Mouse (Mus musculus): ENCODE measurements at regions not wholly inside any gene's neighbourhood (a gene's known extent, or its start where the extent isn't known, plus 50 kb on each side); places are given as distances from the start of the nearest gene placed in this dataset.

DNA sequence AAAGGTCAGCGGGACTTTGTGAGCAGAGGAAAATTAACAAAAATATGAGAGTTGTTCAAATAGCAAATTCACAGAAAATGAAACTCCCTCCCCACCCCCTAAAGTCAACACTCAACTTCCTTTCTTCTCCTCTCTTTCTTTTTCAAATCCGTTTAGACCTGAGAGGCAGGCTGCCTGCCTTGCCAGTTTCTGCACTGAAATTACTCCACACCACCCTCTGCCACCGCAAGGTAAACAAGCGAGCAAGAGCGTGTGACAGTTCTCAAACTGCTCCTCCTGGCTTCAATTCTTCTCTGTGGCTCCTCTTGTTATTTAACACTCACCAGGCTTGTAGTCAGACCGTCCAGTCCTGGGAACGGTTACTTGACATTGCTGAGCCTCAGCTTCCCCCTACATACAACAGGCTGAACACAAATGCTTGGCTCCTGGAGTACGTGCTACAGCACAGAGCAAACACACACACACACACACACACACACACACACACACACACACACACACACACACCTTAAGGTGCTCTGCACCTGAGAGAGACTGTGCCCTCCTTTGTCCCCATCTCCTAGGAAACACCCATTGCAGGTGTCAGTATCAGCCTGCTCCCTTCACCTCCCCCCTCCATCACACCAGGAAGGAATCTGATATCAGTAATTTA, 167.1 kb downstream of the Gm4791 start:
- H3K4me3 ChIP-seq (replicated peaks; ENCODE audit: low read length), result no peak overlapping the region
- WGBS, result 39% methylated on average over 8 of the region's 8 CpGs
- no peak for DNase-seq (ENCODE audit: low spot score)
- no peak for TF ChIP-seq POLR2A (IDR thresholded peaks at IDR 0.05; ENCODE audit: borderline replicate concordance, extremely low read depth, insufficient read depth, insufficient read length)
- no peaks in the 10 kb centered on the region for H3K36me3 ChIP-seq (ENCODE audit: control insufficient read depth, insufficient read depth, low read length)
- no peak overlapping the region for H3K27ac ChIP-seq (replicated peaks; ENCODE audit: low read depth, low read length)
- H3K4me1 ChIP-seq (ENCODE audit: control insufficient read depth, insufficient read depth, low read length), result peaks cover 5% of the 10 kb centered on the region; the same call in 1 of the 2 replicates
- H3K27me3 ChIP-seq (ENCODE audit: control insufficient read depth, insufficient read depth, low read length), result no peaks in the 10 kb centered on the region
- no peak for ATAC-seq (ENCODE audit: low FRiP score, low read depth)
- H3K9me3 ChIP-seq (ENCODE audit: control insufficient read depth, low read length), result no peaks in the 10 kb centered on the region
- no peak overlapping the region for H3K9ac ChIP-seq (ENCODE audit: low read depth, low read length, severe bottlenecking)
- H3K4me2 ChIP-seq (replicated peaks; ENCODE audit: low read depth, low read length, severe bottlenecking), result no peak overlapping the region

DNA sequence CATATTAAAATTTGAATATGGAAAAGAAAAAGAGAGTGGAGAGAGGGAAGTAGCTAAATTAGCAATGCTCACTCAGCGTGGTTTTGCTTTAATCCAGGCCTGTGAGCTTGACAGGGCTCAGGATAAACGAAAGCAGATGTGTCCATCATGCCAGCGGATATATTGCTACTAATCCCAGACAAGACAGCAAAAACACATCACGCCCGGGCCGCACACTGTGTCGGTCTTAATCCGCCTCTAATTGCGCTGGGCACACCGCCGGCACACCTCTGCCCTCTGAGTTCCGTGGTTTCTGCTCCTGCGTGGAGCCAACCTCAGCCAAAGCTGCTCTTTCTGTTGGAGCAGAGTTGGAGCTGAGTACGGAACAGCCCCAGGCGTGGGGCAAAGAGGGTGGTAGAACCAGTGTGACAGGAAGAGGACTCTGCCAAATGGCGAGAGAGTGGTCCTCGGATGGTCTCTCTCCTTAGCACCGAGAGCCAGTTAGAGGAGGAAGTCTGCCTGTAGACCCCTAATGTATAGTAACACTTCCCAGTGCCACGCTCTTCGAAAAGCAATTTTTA, 169.2 kb downstream of the Gm4791 start:
- DNase-seq (ENCODE audit: low spot score) (no peak), ATAC-seq (ENCODE audit: low FRiP score, low read depth) (no peak)
- TF ChIP-seq POLR2A (IDR thresholded peaks at IDR 0.05; ENCODE audit: borderline replicate concordance, extremely low read depth, insufficient read depth, insufficient read length), result no peak
- H3K4me1 ChIP-seq (ENCODE audit: control insufficient read depth, insufficient read depth, low read length), result peaks cover 5% of the 10 kb centered on the region; the same call in 1 of the 2 replicates
- no peak overlapping the region for H3K9ac ChIP-seq (ENCODE audit: low read depth, low read length, severe bottlenecking)
- H3K27me3 ChIP-seq (ENCODE audit: control insufficient read depth, insufficient read depth, low read length), result no peaks in the 10 kb centered on the region
- H3K4me2 ChIP-seq (replicated peaks; ENCODE audit: low read depth, low read length, severe bottlenecking), result peak overlapping the region; percentile 37
- no peak overlapping the region for H3K27ac ChIP-seq (replicated peaks; ENCODE audit: low read depth, low read length)
- H3K9me3 ChIP-seq (ENCODE audit: control insufficient read depth, low read length), result no peaks in the 10 kb centered on the region
- WGBS, result 14% methylated on average over 20 of the region's 20 CpGs
- H3K4me3 ChIP-seq (replicated peaks; ENCODE audit: low read length), result peak overlapping the region; percentile 14; the same call in 1 of the 2 replicates
- no peaks in the 10 kb centered on the region for H3K36me3 ChIP-seq (ENCODE audit: control insufficient read depth, insufficient read depth, low read length)

DNA sequence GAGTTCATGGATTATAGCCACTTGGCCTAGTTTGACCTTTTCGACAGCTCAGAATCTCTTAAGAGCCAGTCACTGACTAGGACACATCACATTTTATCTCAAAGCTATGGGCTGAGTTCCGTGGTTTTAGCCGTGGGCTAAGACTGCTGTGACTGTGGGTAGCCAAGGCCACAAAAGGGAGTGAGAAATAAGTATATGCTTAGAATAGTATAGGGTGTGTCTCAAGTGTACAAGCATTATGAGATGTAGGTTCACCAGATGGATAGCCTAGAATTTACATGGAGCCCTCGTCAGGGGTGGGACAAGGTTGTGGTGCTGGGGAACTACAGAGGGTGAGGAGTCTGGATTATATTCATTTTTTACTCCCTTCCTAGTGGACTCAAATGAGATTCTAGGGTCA, 177.5 kb downstream of the Gm4791 start:
- WGBS, result 73% methylated on average over 4 of the region's 4 CpGs
- ATAC-seq (ENCODE audit: low FRiP score, low read depth) (no peak), DNase-seq (ENCODE audit: low spot score) (no peak)
- no peak for TF ChIP-seq POLR2A (IDR thresholded peaks at IDR 0.05; ENCODE audit: borderline replicate concordance, extremely low read depth, insufficient read depth, insufficient read length)
- Histone ChIP-seq H3K4me1 (ENCODE audit: control insufficient read depth, insufficient read depth, low read length) (no peaks in the 10 kb centered on the region), H3K9ac (ENCODE audit: low read depth, low read length, severe bottlenecking) (no peak overlapping the region), H3K4me2 (replicated peaks; ENCODE audit: low read depth, low read length, severe bottlenecking) (no peak overlapping the region), H3K27ac (replicated peaks; ENCODE audit: low read depth, low read length) (no peak overlapping the region), H3K9me3 (ENCODE audit: control insufficient read depth, low read length) (0 out of 2 replicates have a peak, but pooled peaks cover 6% of the 10 kb centered on the region), H3K4me3 (replicated peaks; ENCODE audit: low read length) (no peak overlapping the region), H3K27me3 (ENCODE audit: control insufficient read depth, insufficient read depth, low read length) (no peaks in the 10 kb centered on the region), H3K36me3 (ENCODE audit: control insufficient read depth, insufficient read depth, low read length) (no peaks in the 10 kb centered on the region)

DNA sequence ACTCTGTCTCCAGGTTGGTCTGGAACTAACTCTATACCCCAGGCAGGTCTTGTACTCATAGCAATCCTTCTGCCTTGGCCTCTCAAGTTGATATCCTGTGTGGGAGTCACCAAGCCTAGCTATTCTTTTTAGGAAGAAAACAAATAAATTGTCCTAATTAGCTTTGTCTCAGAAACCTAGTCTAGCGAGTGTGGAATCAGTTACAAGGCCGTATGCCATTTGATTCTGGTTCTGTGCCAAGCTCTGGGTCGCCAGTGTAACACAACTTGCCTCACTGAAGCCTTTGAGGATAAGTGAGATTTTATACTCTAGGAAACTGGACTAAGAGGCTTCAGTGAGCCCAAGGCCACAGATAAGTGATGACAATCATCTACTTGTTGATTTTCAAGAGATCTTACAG, 219.6 kb downstream of the Gm4791 start:
- WGBS, result 57% methylated on average over 3 of the region's 3 CpGs
- Histone ChIP-seq H3K36me3 (ENCODE audit: control insufficient read depth, insufficient read depth, low read length) (no peaks in the 10 kb centered on the region), H3K4me1 (ENCODE audit: control insufficient read depth, insufficient read depth, low read length) (no peaks in the 10 kb centered on the region), H3K4me3 (replicated peaks; ENCODE audit: low read length) (no peak overlapping the region), H3K27ac (replicated peaks; ENCODE audit: low read depth, low read length) (no peak overlapping the region), H3K27me3 (ENCODE audit: control insufficient read depth, insufficient read depth, low read length) (no peaks in the 10 kb centered on the region), H3K9me3 (ENCODE audit: control insufficient read depth, low read length) (no peaks in the 10 kb centered on the region), H3K4me2 (replicated peaks; ENCODE audit: low read depth, low read length, severe bottlenecking) (no peak overlapping the region), H3K9ac (ENCODE audit: low read depth, low read length, severe bottlenecking) (no peak overlapping the region)
- ATAC-seq (ENCODE audit: low FRiP score, low read depth), result no peak
- no peak for DNase-seq (ENCODE audit: low spot score)
- TF ChIP-seq POLR2A (IDR thresholded peaks at IDR 0.05; ENCODE audit: borderline replicate concordance, extremely low read depth, insufficient read depth, insufficient read length), result no peak

DNA sequence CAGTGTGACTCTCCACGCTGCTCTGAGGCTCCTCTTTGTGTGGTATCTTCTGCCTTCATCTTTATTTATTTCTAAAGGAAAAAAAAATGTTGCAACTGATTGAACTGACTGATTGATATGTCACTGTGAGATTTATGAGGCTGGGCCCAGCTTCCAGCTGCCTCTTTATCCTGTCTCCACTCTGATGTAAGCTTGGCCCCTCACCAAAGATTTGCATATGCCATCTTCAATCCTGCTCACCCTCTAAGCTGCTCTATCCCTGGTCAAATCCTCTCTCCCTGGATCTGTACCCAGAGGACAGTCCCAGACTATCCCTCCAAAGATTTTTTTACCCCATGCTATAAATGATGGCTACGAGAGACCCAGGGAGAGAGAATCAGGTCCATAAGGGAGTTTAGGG, 225.0 kb downstream of the Gm4791 start:
- H3K4me1 ChIP-seq (ENCODE audit: control insufficient read depth, insufficient read depth, low read length), result peaks cover under 1% of the 10 kb centered on the region; the same call in 1 of the 2 replicates
- WGBS, result 69% methylated on average over 2 of the region's 2 CpGs
- no peak for TF ChIP-seq POLR2A (IDR thresholded peaks at IDR 0.05; ENCODE audit: borderline replicate concordance, extremely low read depth, insufficient read depth, insufficient read length)

More for the DNA sequence above, 225.0 kb downstream of the Gm4791 start:
- no peaks in the 10 kb centered on the region for H3K36me3 ChIP-seq (ENCODE audit: control insufficient read depth, insufficient read depth, low read length)
- H3K27me3 ChIP-seq (ENCODE audit: control insufficient read depth, insufficient read depth, low read length), result no peaks in the 10 kb centered on the region
- H3K9me3 ChIP-seq (ENCODE audit: control insufficient read depth, low read length), result no peaks in the 10 kb centered on the region
- H3K4me2 ChIP-seq (replicated peaks; ENCODE audit: low read depth, low read length, severe bottlenecking), result no peak overlapping the region
- no peak overlapping the region for H3K4me3 ChIP-seq (replicated peaks; ENCODE audit: low read length)
- no peak for DNase-seq (ENCODE audit: low spot score)
- no peak overlapping the region for H3K27ac ChIP-seq (replicated peaks; ENCODE audit: low read depth, low read length)
- H3K9ac ChIP-seq (ENCODE audit: low read depth, low read length, severe bottlenecking), result no peak overlapping the region
- ATAC-seq (ENCODE audit: low FRiP score, low read depth), result no peak
